8 mouse cellular contexts compared by ENCODE assay signal in the genomic region with DNA sequence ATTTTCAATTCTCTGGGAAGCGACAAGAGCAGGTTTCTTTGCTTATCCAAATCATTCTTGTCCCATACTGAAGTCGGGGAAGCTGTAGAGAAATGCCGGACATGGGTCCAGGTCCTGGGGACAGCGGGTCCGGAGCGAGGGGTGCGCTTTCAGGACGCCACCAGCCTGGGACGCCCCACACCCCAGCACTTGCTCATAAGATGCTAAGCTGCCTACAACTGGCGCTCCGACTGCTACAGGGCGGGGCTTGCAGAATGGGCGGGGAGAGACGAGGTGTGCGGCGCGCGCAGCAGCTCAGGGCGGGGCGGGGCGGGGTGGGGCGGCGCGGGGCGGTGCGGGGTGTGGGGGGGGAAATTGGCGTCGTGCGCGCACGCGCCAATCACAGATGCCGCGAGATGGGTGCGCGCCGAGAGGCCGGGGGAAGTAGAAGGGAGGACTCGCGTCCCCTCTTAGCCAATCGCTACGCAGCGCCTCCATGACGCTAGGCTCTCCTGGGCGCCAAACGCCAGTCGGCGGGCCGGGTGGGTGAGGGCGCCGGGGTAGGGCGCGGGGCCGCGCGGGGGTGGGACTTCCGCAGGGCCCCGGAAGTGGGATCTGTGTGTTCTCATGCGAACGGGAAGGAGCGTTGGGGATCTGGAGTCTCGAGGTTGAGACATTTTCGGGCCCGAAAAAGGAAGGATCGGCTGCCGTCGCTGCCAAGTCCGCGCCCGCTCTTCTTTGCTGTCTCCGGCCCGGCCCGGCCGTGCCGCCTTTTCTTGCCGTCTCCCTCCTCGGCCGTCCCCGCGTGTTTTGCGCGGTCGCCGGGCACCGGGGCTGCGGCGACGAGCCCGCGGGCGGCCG. TPM values are rescaled to one million over a fixed set of nuclear protein-coding genes. Genes with fewer than 3 reads are reported as not detected.
DNase-seq lines count a peak whose midpoint lies in the region; ATAC-seq and TF ChIP-seq lines count a peak whose summit lies in the region.

A gene (plus strand): TSS at position 566 of the 840 bp plus-strand sequence.

- ATAC-seq in forebrain, embryonic 16.5 days: peak; percentile 100
- ATAC-seq in lung, embryonic 14.5 days (ENCODE audit: insufficient read depth): peak; percentile 100

- H3K4me3 ChIP-seq in ES-E14 (ENCODE audit: insufficient read depth in 1 of 2, low read depth in 1 of 2, low read length in 2 of 2, poor library complexity in 1 of 2, severe bottlenecking in 1 of 2): peak within 1 kb of the TSS; percentile 95 to 99
- H3K4me3 ChIP-seq in forebrain, embryonic 16.5 days (replicated peaks; ENCODE audit: low read length): peak within 1 kb of the TSS; percentile 71
- peak within 1 kb of the TSS; percentile 90 for H3K4me3 ChIP-seq in layer of hippocampus, adult 2 months
- peak within 1 kb of the TSS; percentile 98 for H3K4me3 ChIP-seq in lung, embryonic 14.5 days (ENCODE audit: low read depth, low read length)
- H3K4me3 ChIP-seq in olfactory bulb, adult 2 months (ENCODE audit: insufficient read depth, low read depth, low read length): peak within 1 kb of the TSS; percentile 81
- H3K4me3 ChIP-seq in thymus, adult 2 months (ENCODE audit: control insufficient read depth, insufficient read depth, low read length): peak within 1 kb of the TSS; percentile 72

- H3K9me3 ChIP-seq in ES-E14 (ENCODE audit: control insufficient read depth, insufficient read depth, low read depth, low read length): no peaks in the 10 kb centered on the region
- H3K9me3 ChIP-seq in forebrain, embryonic 16.5 days (ENCODE audit: control insufficient read depth, low read length): no peaks in the 10 kb centered on the region
- H3K9me3 ChIP-seq in lung, embryonic 14.5 days (ENCODE audit: low read depth, low read length): no peaks in the 10 kb centered on the region

- peaks cover 0 to 3% of the 10 kb centered on the region in 2 experiments; a peak in 1 of 4 replicates for H3K4me1 ChIP-seq in ES-E14 (ENCODE audit: control insufficient read depth in 2 of 2, insufficient read depth in 2 of 2, low read length in 2 of 2, poor library complexity in 1 of 2)
- H3K4me1 ChIP-seq in forebrain, embryonic 16.5 days (replicated peaks; ENCODE audit: control insufficient read depth, insufficient read depth, low read length): peaks cover 21% of the 10 kb centered on the region
- H3K4me1 ChIP-seq in lung, embryonic 14.5 days (ENCODE audit: insufficient read depth): peaks cover 6% of the 10 kb centered on the region; the same call in 1 of the 2 replicates
- H3K4me1 ChIP-seq in olfactory bulb, adult 2 months (ENCODE audit: control insufficient read depth, insufficient read depth, low read length): no peaks in the 10 kb centered on the region
- no peaks in the 10 kb centered on the region for H3K4me1 ChIP-seq in thymus, adult 2 months (replicated peaks; ENCODE audit: control insufficient read depth, insufficient read depth, low read length)

- intact Hi-C loops in heart, postnatal 36 days (cut with DNase I): loop anchor here (1.0 to 5.0 kb wide), 4 partner anchors 97 to 674 kb away; a partner anchor contains a TSS

- TF ChIP-seq CTCF in layer of hippocampus, adult 2 months (conservative IDR thresholded peaks at IDR 0.05): no peak
- TF ChIP-seq CTCF in lung, embryonic 14.5 days (IDR thresholded peaks at IDR 0.05; ENCODE audit: low read depth): no peak
- TF ChIP-seq CTCF in olfactory bulb, adult 2 months (IDR thresholded peaks at IDR 0.05; ENCODE audit: insufficient read depth, low read depth, low read length): no peak
- TF ChIP-seq CTCF in thymus, adult 2 months (IDR thresholded peaks at IDR 0.05; ENCODE audit: borderline replicate concordance, control insufficient read depth, extremely low read depth, insufficient read depth, low read length, poor library complexity): no peak

- H3K36me3 ChIP-seq in ES-E14 (ENCODE audit: control insufficient read depth, insufficient read depth, low read length, poor library complexity, severe bottlenecking): no peaks in the 10 kb centered on the region
- no peaks in the 10 kb centered on the region for H3K36me3 ChIP-seq in forebrain, embryonic 16.5 days (ENCODE audit: control insufficient read depth, insufficient read depth)
- no peaks in the 10 kb centered on the region for H3K36me3 ChIP-seq in lung, embryonic 14.5 days (ENCODE audit: insufficient read depth)
- no peaks in the 10 kb centered on the region for H3K36me3 ChIP-seq in thymus, adult 2 months (ENCODE audit: control insufficient read depth, insufficient read depth, low read length)

- H3K27ac ChIP-seq in ES-E14 (ENCODE audit: insufficient read depth, low read depth, low read length, poor library complexity, severe bottlenecking): peak within 1 kb of the TSS; percentile 99
- H3K27ac ChIP-seq in forebrain, embryonic 16.5 days (ENCODE audit: low read length): peak within 1 kb of the TSS; percentile 72
- peak within 1 kb of the TSS; percentile 93 for H3K27ac ChIP-seq in layer of hippocampus, adult 2 months
- peak within 1 kb of the TSS; percentile 97 for H3K27ac ChIP-seq in lung, embryonic 14.5 days (ENCODE audit: low read depth)
- H3K27ac ChIP-seq in olfactory bulb, adult 2 months (ENCODE audit: insufficient read depth, low read depth, low read length): peak within 1 kb of the TSS; percentile 55; the same call in 1 of the 2 replicates
- 0 out of 2 replicates have a peak within 1 kb of the TSS, but pooled peaks have one; percentile 30 for H3K27ac ChIP-seq in thymus, adult 2 months (ENCODE audit: control insufficient read depth, insufficient read depth, low read length)

- peak within 1 kb of the TSS; percentile 78 for H3K4me2 ChIP-seq in forebrain, embryonic 16.5 days (ENCODE audit: low read length)
- H3K4me2 ChIP-seq in lung, embryonic 14.5 days: peak within 1 kb of the TSS; percentile 76

- in situ Hi-C loops in ES-E14 (cut with MboI; ENCODE audit: low sequenced_read_pairs in 2 of 2, unreplicated experiment in 2 of 2): no loop called here

- peak; percentile 36; the same call in 1 of the 2 replicates for TF ChIP-seq POLR2A in olfactory bulb, adult 2 months (IDR thresholded peaks at IDR 0.05; ENCODE audit: insufficient read depth, low read depth, low read length)
- TF ChIP-seq POLR2A in thymus, adult 2 months (IDR thresholded peaks at IDR 0.05; ENCODE audit: control insufficient read depth, extremely low read depth, insufficient read depth, low read length, poor library complexity): peak; percentile 38; the same call in 1 of the 2 replicates

- peak; percentile 93 for DNase-seq in ES-E14 (ENCODE audit: low read depth, low spot score)
- DNase-seq in cerebellum, adult 11-12 months: peak; percentile 98
- DNase-seq in heart, postnatal 36 days: peak; percentile 93 to 94
- peak; percentile 97 for DNase-seq in layer of hippocampus, adult 2 months (ENCODE audit: low spot score in 2 of 2)
- DNase-seq in lung, embryonic 14.5 days: peak; percentile 98
- DNase-seq in thymus, adult 2 months: peak; percentile 95

- H3K27me3 ChIP-seq in forebrain, embryonic 16.5 days (replicated peaks; ENCODE audit: control insufficient read depth, insufficient read depth, low read length): no peaks in the 10 kb centered on the region
- H3K27me3 ChIP-seq in lung, embryonic 14.5 days (ENCODE audit: insufficient read depth, low read length): no peaks in the 10 kb centered on the region
- H3K27me3 ChIP-seq in thymus, adult 2 months (ENCODE audit: control insufficient read depth, insufficient read depth, low read length): no peaks in the 10 kb centered on the region

- under 1% methylated on average over 59 of the region's 92 CpGs for WGBS in forebrain, embryonic 16.5 days
- under 1% methylated on average over 85 of the region's 92 CpGs for WGBS in lung, embryonic 14.5 days
- WGBS in olfactory bulb, adult 2 months: under 1% methylated on average over 87 of the region's 92 CpGs
- WGBS in thymus, adult 2 months: 1% methylated on average over 92 of the region's 92 CpGs

- peak within 1 kb of the TSS; percentile 100 for H3K9ac ChIP-seq in ES-E14 (ENCODE audit: insufficient read depth, low read depth, low read length, poor library complexity, severe bottlenecking)
- H3K9ac ChIP-seq in forebrain, embryonic 16.5 days (replicated peaks; ENCODE audit: low read depth, low read length): peak within 1 kb of the TSS; percentile 75
- H3K9ac ChIP-seq in lung, embryonic 14.5 days: peak within 1 kb of the TSS; percentile 96

TF ChIP-seq in ES-E14, 5 proteins besides CTCF, POLR2A, EP300 and RAD21:
- TF ChIP-seq ZNF384 (IDR thresholded peaks at IDR 0.05; ENCODE audit: low read depth, low read length) (no peak), ZC3H11A (IDR thresholded peaks at IDR 0.05; ENCODE audit: borderline replicate concordance, low read depth, low read length) (no peak), MAFK (IDR thresholded peaks at IDR 0.05; ENCODE audit: insufficient read depth, low read depth, low read length) (no peak), HCFC1 (IDR thresholded peaks at IDR 0.05; ENCODE audit: borderline replicate concordance, insufficient read depth, low read length) (no peak), CHD2 (IDR thresholded peaks at IDR 0.05; ENCODE audit: low read depth, low read length) (no peak)

RNA-seq across cellular contexts. Expression of the gene that starts here (rescaled TPM):
- total RNA-seq in ES-E14 (2012; rRNA removed): 66.3 and 83.4 TPM in 2 replicates
- 42.4 and 46.2 TPM in 2 replicates for polyA plus RNA-seq in forebrain, embryonic 16.5 days (2015; fragmentation: Nextera tagmentation; extraction: Ambion mirVana)
- 10 to 100 TPM; 65.5 to 74.2 TPM for total RNA-seq in heart, postnatal 36 days (2021)
- total RNA-seq in layer of hippocampus, adult 2 months (2021): 10 to 100 TPM; 72.7 to 76.8 TPM
- 41.4 and 42.0 TPM in 2 replicates for polyA plus RNA-seq in lung, embryonic 14.5 days (2014; fragmentation: Nextera tagmentation; extraction: Ambion mirVana)
- polyA plus RNA-seq in olfactory bulb, adult 2 months (2012; ENCODE audit: insufficient read depth, insufficient read length, low replicate concordance, missing spikeins): not detected in 2 replicates
- 24.1 and 34.8 TPM in 2 replicates for polyA plus RNA-seq in thymus, adult 2 months (2012; rRNA removed)

Comparison
In these comparisons a context has a peak if more than half of its experiments do, and no peak if none do; other contexts are left out.
1. Peak in every context shown above with its lines: DNase-seq, ATAC-seq, H3K4me3 ChIP-seq and H3K27ac ChIP-seq.
2. H3K27ac ChIP-seq: peak in every context shown above with its lines; median percentile 99 in ES-E14; 97 in lung, embryonic 14.5 days; 93 in layer of hippocampus, adult 2 months; 72 in forebrain, embryonic 16.5 days; 55 in olfactory bulb, adult 2 months; 30 in thymus, adult 2 months.